Mouse (Mus musculus): Measurements from ENCODE around the gene Socs7. TPM values are rescaled to one million over a fixed set of nuclear protein-coding genes. Genes with fewer than 3 reads are reported as not detected.

The Socs7 gene
- polyA plus RNA-seq, 1 experiment from 2014 or later: 6.9 TPM

GRCm38 (mm10) chr11:97424802-97425201, 62.5 kb downstream of the Socs7 start:
- ATAC-seq (ENCODE audit: low FRiP score, low TSS enrichment): no peak
- WGBS: 66% methylated on average over 3 of the region's 3 CpGs

GRCm38 (mm10) chr11:97427794-97428725, 65.7 kb downstream of the Socs7 start:
- Histone ChIP-seq H3K27me3 (ENCODE audit: control insufficient read depth, insufficient read depth, low read length) (no peaks in the 10 kb centered on the region), H3K9ac (replicated peaks; ENCODE audit: low read length) (peak overlapping the region; percentile 28; the same call in 1 of the 2 replicates), H3K27ac (replicated peaks; ENCODE audit: low read depth, low read length) (peak overlapping the region; percentile 67; the same call in 1 of the 2 replicates), H3K4me1 (ENCODE audit: control insufficient read depth, insufficient read depth, low read length) (peaks cover 15% of the 10 kb centered on the region; the same call in 1 of the 2 replicates), H3K4me2 (ENCODE audit: low read length) (peak overlapping the region; percentile 64), H3K36me3 (ENCODE audit: control insufficient read depth, insufficient read depth, low read length) (no peaks in the 10 kb centered on the region), H3K9me3 (ENCODE audit: control insufficient read depth, low read length) (no peaks in the 10 kb centered on the region), H3K4me3 (replicated peaks; ENCODE audit: low read depth, low read length) (peak overlapping the region; percentile 28)
- 1% methylated on average over 32 of the region's 32 CpGs for WGBS
- DNase-seq (peak; percentile 86), ATAC-seq (ENCODE audit: low FRiP score, low TSS enrichment) (peak; percentile 75; the same call in 1 of the 2 replicates)

More at GRCm38 (mm10) chr11:97424802-97425201, 62.5 kb downstream of the Socs7 start:
- no peak overlapping the region for H3K4me3 ChIP-seq (replicated peaks; ENCODE audit: low read depth, low read length)
- no peaks in the 10 kb centered on the region for H3K9me3 ChIP-seq (ENCODE audit: control insufficient read depth, low read length)
- no peak overlapping the region for H3K9ac ChIP-seq (replicated peaks; ENCODE audit: low read length)
- no peak overlapping the region for H3K27ac ChIP-seq (replicated peaks; ENCODE audit: low read depth, low read length)
- H3K36me3 ChIP-seq (ENCODE audit: control insufficient read depth, insufficient read depth, low read length): no peaks in the 10 kb centered on the region
- no peak overlapping the region for H3K4me2 ChIP-seq (ENCODE audit: low read length)
- H3K4me1 ChIP-seq (ENCODE audit: control insufficient read depth, insufficient read depth, low read length): peaks cover 15% of the 10 kb centered on the region; the same call in 1 of the 2 replicates
- H3K27me3 ChIP-seq (ENCODE audit: control insufficient read depth, insufficient read depth, low read length): no peaks in the 10 kb centered on the region
- DNase-seq: no peak

GRCm38 (mm10) chr11:97428726-97429077, 66.4 kb downstream of the Socs7 start:
- Histone ChIP-seq H3K4me2 (ENCODE audit: low read length) (peak overlapping the region; percentile 64), H3K9me3 (ENCODE audit: control insufficient read depth, low read length) (no peaks in the 10 kb centered on the region), H3K27me3 (ENCODE audit: control insufficient read depth, insufficient read depth, low read length) (no peaks in the 10 kb centered on the region), H3K27ac (replicated peaks; ENCODE audit: low read depth, low read length) (peak overlapping the region; percentile 67; the same call in 1 of the 2 replicates), H3K9ac (replicated peaks; ENCODE audit: low read length) (peak overlapping the region; percentile 28; the same call in 1 of the 2 replicates), H3K4me3 (replicated peaks; ENCODE audit: low read depth, low read length) (peak overlapping the region; percentile 28), H3K4me1 (ENCODE audit: control insufficient read depth, insufficient read depth, low read length) (peaks cover 15% of the 10 kb centered on the region; the same call in 1 of the 2 replicates), H3K36me3 (ENCODE audit: control insufficient read depth, insufficient read depth, low read length) (no peaks in the 10 kb centered on the region)
- DNase-seq (no peak), ATAC-seq (ENCODE audit: low FRiP score, low TSS enrichment) (no peak)
- WGBS: 57% methylated on average over 4 of the region's 4 CpGs

GRCm38 (mm10) chr11:97429615-97430014, 67.3 kb downstream of the Socs7 start:
- H3K4me1 ChIP-seq (ENCODE audit: control insufficient read depth, insufficient read depth, low read length): peaks cover 17% of the 10 kb centered on the region
- H3K27me3 ChIP-seq (ENCODE audit: control insufficient read depth, insufficient read depth, low read length): no peaks in the 10 kb centered on the region
- WGBS: 83% methylated on average over 8 of the region's 8 CpGs
- DNase-seq (no peak), ATAC-seq (ENCODE audit: low FRiP score, low TSS enrichment) (no peak)
- no peaks in the 10 kb centered on the region for H3K9me3 ChIP-seq (ENCODE audit: control insufficient read depth, low read length)
- no peak overlapping the region for H3K4me2 ChIP-seq (ENCODE audit: low read length)
- H3K36me3 ChIP-seq (ENCODE audit: control insufficient read depth, insufficient read depth, low read length): no peaks in the 10 kb centered on the region
- no peak overlapping the region for H3K9ac ChIP-seq (replicated peaks; ENCODE audit: low read length)
- no peak overlapping the region for H3K27ac ChIP-seq (replicated peaks; ENCODE audit: low read depth, low read length)
- no peak overlapping the region for H3K4me3 ChIP-seq (replicated peaks; ENCODE audit: low read depth, low read length)

- Histone ChIP-seq H3K36me3 (ENCODE audit: control insufficient read depth, insufficient read depth, low read length) (no peaks in the 10 kb centered on the region), H3K4me2 (ENCODE audit: low read length) (no peak overlapping the region), H3K4me3 (replicated peaks; ENCODE audit: low read depth, low read length) (no peak overlapping the region), H3K27me3 (ENCODE audit: control insufficient read depth, insufficient read depth, low read length) (no peaks in the 10 kb centered on the region), H3K27ac (replicated peaks; ENCODE audit: low read depth, low read length) (no peak overlapping the region), H3K4me1 (ENCODE audit: control insufficient read depth, insufficient read depth, low read length) (peaks cover 23% of the 10 kb centered on the region), H3K9ac (replicated peaks; ENCODE audit: low read length) (no peak overlapping the region), H3K9me3 (ENCODE audit: control insufficient read depth, low read length) (no peaks in the 10 kb centered on the region)
- DNase-seq (peak; percentile 63), ATAC-seq (ENCODE audit: low FRiP score, low TSS enrichment) (no peak)
- 11% methylated on average over 3 of the region's 3 CpGs for WGBS
Observed at GRCm38 (mm10) chr11:97432015-97432414, 69.7 kb downstream of the Socs7 start.

- H3K27ac ChIP-seq (replicated peaks; ENCODE audit: low read depth, low read length): no peak overlapping the region
- no peaks in the 10 kb centered on the region for H3K36me3 ChIP-seq (ENCODE audit: control insufficient read depth, insufficient read depth, low read length)
- DNase-seq (no peak), ATAC-seq (ENCODE audit: low FRiP score, low TSS enrichment) (no peak)
- no peak overlapping the region for H3K4me2 ChIP-seq (ENCODE audit: low read length)
- H3K4me3 ChIP-seq (replicated peaks; ENCODE audit: low read depth, low read length): no peak overlapping the region
- WGBS: 91% methylated on average over 8 of the region's 8 CpGs
- H3K27me3 ChIP-seq (ENCODE audit: control insufficient read depth, insufficient read depth, low read length): no peaks in the 10 kb centered on the region
- H3K9me3 ChIP-seq (ENCODE audit: control insufficient read depth, low read length): no peaks in the 10 kb centered on the region
- peaks cover 17% of the 10 kb centered on the region for H3K4me1 ChIP-seq (ENCODE audit: control insufficient read depth, insufficient read depth, low read length)
- H3K9ac ChIP-seq (replicated peaks; ENCODE audit: low read length): no peak overlapping the region
Observed at GRCm38 (mm10) chr11:97432983-97433539, 70.7 kb downstream of the Socs7 start.

GRCm38 (mm10) chr11:97434121-97434520, 71.8 kb downstream of the Socs7 start:
- DNase-seq: no peak
- H3K36me3 ChIP-seq (ENCODE audit: control insufficient read depth, insufficient read depth, low read length): no peaks in the 10 kb centered on the region
- no peak overlapping the region for H3K9ac ChIP-seq (replicated peaks; ENCODE audit: low read length)
- peaks cover 6% of the 10 kb centered on the region; the same call in 1 of the 2 replicates for H3K27me3 ChIP-seq (ENCODE audit: control insufficient read depth, insufficient read depth, low read length)
- no peak overlapping the region for H3K4me3 ChIP-seq (replicated peaks; ENCODE audit: low read depth, low read length)
- no peak overlapping the region for H3K27ac ChIP-seq (replicated peaks; ENCODE audit: low read depth, low read length)
- H3K4me2 ChIP-seq (ENCODE audit: low read length): no peak overlapping the region
- 79% methylated on average over 8 of the region's 8 CpGs for WGBS
- peaks cover 8% of the 10 kb centered on the region for H3K4me1 ChIP-seq (ENCODE audit: control insufficient read depth, insufficient read depth, low read length)
- ATAC-seq (ENCODE audit: low FRiP score, low TSS enrichment): no peak
- no peaks in the 10 kb centered on the region for H3K9me3 ChIP-seq (ENCODE audit: control insufficient read depth, low read length)

- ATAC-seq (ENCODE audit: low FRiP score, low TSS enrichment) (peak; percentile 58; the same call in 1 of the 2 replicates), DNase-seq (peak; percentile 70)
- Histone ChIP-seq H3K27ac (replicated peaks; ENCODE audit: low read depth, low read length) (peak overlapping the region; percentile 32; the same call in 1 of the 2 replicates), H3K27me3 (ENCODE audit: control insufficient read depth, insufficient read depth, low read length) (peaks cover 13% of the 10 kb centered on the region; the same call in 1 of the 2 replicates), H3K36me3 (ENCODE audit: control insufficient read depth, insufficient read depth, low read length) (no peaks in the 10 kb centered on the region), H3K4me1 (ENCODE audit: control insufficient read depth, insufficient read depth, low read length) (peaks cover 9% of the 10 kb centered on the region), H3K4me3 (replicated peaks; ENCODE audit: low read depth, low read length) (peak overlapping the region; percentile 26), H3K4me2 (ENCODE audit: low read length) (peak overlapping the region; percentile 44), H3K9me3 (ENCODE audit: control insufficient read depth, low read length) (no peaks in the 10 kb centered on the region), H3K9ac (replicated peaks; ENCODE audit: low read length) (no peak overlapping the region)
- WGBS: 4% methylated on average over 15 of the region's 15 CpGs
Observed at GRCm38 (mm10) chr11:97434704-97435454, 72.5 kb downstream of the Socs7 start.

Measured in midbrain, embryonic 14.5 days (tissue).